Mouse (Mus musculus) G1E (cell line): ENCODE measurements around the gene Lin28b.

Experiments
- CTCF ChIP-seq: IDR thresholded peaks from 2 replicates; pipeline ENCODE4 v1.5.1; 2012; ENCODE audit warnings: low read depth, low read length, inconsistent platforms, mixed read lengths
- GATA2 ChIP-seq: IDR thresholded peaks from 2 replicates; pipeline ENCODE4 v1.6.1; 2012; ENCODE audit warnings: low read depth, low read length, inconsistent platforms, borderline replicate concordance

- TF ChIP-seq GATA2 (no peak), CTCF (no peak)
These were observed 74.5 kb downstream of the Lin28b start for GRCm38 (mm10) chr10:45411741-45412140.
